Mouse (Mus musculus) testis, adult 2 months (tissue): Measurements from ENCODE around the gene Zbtb40.

Experiments
- CTCF ChIP-seq: fragments of 200-500 bp; IDR thresholded peaks from 2 replicates; pipeline ENCODE4 v1.5.1; 2012; ENCODE audit warnings: low read depth, mild to moderate bottlenecking, inconsistent platforms, low read length, moderate library complexity; ENCODE audit not compliant: control insufficient read depth, insufficient read depth, insufficient replicate concordance
- POLR2A ChIP-seq: fragments of 200-500 bp; IDR thresholded peaks from 2 replicates; pipeline ENCODE4 v1.6.1; 2012; ENCODE audit warnings: low read depth, mild to moderate bottlenecking, inconsistent platforms, low read length, moderate library complexity; ENCODE audit not compliant: control insufficient read depth

GRCm38 (mm10) chr4:137038096-137038495 is 10.5 kb downstream of the Zbtb40 start:
- TF ChIP-seq POLR2A (no peak), CTCF (no peak)
